Mouse (Mus musculus) heart, adult 2 months (tissue): Measurements from ENCODE around the gene Armt1. TPM values are rescaled to one million over a fixed set of nuclear protein-coding genes. Genes with fewer than 3 reads are reported as not detected.

Source experiments
- DNase-seq, 2 experiments: peaks; one replicate each; pipeline ENCODE4 v3.0.0; 2021
- H3K27ac ChIP-seq: fragments of 200-600 bp; 2 replicates; pipeline ENCODE4 v1.8.1; 2022
- H3K27me3 ChIP-seq: fragments of 200-500 bp; 2 replicates; pipeline ENCODE4 v1.6.1; 2012; ENCODE audit warnings: mild to moderate bottlenecking, low read length, inconsistent platforms, mixed read lengths; ENCODE audit not compliant: control insufficient read depth, insufficient read depth
- H3K36me3 ChIP-seq: fragments of 200-500 bp; 2 replicates; pipeline ENCODE4 v1.6.1; 2012; ENCODE audit warnings: low read length, inconsistent platforms; ENCODE audit not compliant: control insufficient read depth, insufficient read depth
- H3K4me1 ChIP-seq: fragments of 200-500 bp; 2 replicates; pipeline ENCODE4 v1.6.1; 2011; ENCODE audit warnings: low read length; ENCODE audit not compliant: control insufficient read depth, insufficient read depth
- H3K4me3 ChIP-seq: fragments of 200-600 bp; 2 replicates; pipeline ENCODE4 v1.8.1; 2022
- H3K79me2 ChIP-seq: fragments of 200-500 bp; replicated peaks from 2 replicates; pipeline ENCODE4 v1.6.1; 2012; ENCODE audit warnings: mild to moderate bottlenecking, inconsistent platforms, low read length, moderate library complexity, mixed read lengths; ENCODE audit not compliant: control insufficient read depth, insufficient read depth
- H3K9ac ChIP-seq: fragments of 200-500 bp; 2 replicates; pipeline ENCODE4 v1.6.1; 2012; ENCODE audit warnings: low read depth, mild to moderate bottlenecking, control low read depth, inconsistent platforms, low read length, mixed read lengths
- CTCF ChIP-seq: fragments of 200-600 bp; IDR thresholded peaks from 2 replicates; pipeline ENCODE4 v1.8.1; 2022; ENCODE audit warnings: antibody characterized with exemption, mild to moderate bottlenecking, moderate library complexity
- EP300 ChIP-seq: fragments of 200-500 bp; IDR thresholded peaks from 2 replicates; pipeline ENCODE4 v1.6.1; 2011; ENCODE audit warnings: low read depth, low read length, control low read depth; ENCODE audit not compliant: insufficient read depth
- POLR2A ChIP-seq: fragments of 200-500 bp; IDR thresholded peaks from 2 replicates; pipeline ENCODE4 v1.6.1; 2011; ENCODE audit warnings: mild to moderate bottlenecking, low read depth, low read length, control low read depth; ENCODE audit not compliant: insufficient read depth
- WGBS: fragments of 180-500 bp; shearing (Covaris S2); methylation state at CpG from one replicate; pipeline ENCODE4 v1.1.7; 2018; 5-methylcytosine and 5-hydroxymethylcytosine counted together
- intact Hi-C: fragments of 180-260 bp; cut with DNase I; formaldehyde crosslinking; loops from one replicate; pipeline ENCODE4 v1.15.1; 2025
- polyA plus RNA-seq: library from polyadenylated mRNA; depleted of rRNA; stranded (reverse); fragments of >200 nt; gene quantifications from 2 replicates; pipeline ENCODE4 v1.2.3, GENCODE M21; 2012
- total RNA-seq, 2 experiments: library from RNA; stranded (reverse); gene quantifications; 2 replicates each; pipeline ENCODE4 v1.2.3; 2021

Gene Armt1
- total and polyA plus RNA-seq, 3 experiments: 6.2 to 9.4 (median 9.3) TPM

DNA sequence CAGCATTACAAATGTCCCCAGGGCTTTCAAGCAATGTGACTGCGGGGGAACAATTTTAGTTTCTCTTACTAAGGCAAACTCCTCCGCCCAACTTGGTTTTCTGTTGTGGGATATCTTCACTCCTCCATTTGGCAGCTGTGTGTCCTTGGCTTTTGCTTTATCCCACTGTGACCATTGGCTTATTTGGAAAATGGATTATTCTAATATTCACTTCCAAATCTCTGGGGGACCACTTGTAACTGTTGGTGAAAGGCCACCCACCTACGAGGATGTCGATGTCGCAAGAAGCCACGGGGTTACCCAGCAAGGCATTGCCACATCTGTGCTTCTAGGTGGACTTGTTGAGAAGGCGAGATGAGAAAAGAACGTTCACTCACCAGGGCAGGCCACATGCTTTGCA is 49.4 kb downstream of the Armt1 start:
- H3K36me3 ChIP-seq: no peaks in the 10 kb centered on the region
- TF ChIP-seq EP300 (no peak), POLR2A (no peak), CTCF (no peak)
- no peak overlapping the region for H3K4me3 ChIP-seq
- H3K27me3 ChIP-seq: no peaks in the 10 kb centered on the region
- H3K27ac ChIP-seq: no peak overlapping the region
- H3K4me1 ChIP-seq: no peaks in the 10 kb centered on the region; the same call in 1 of the 2 replicates
- H3K79me2 ChIP-seq: no peaks in the 10 kb centered on the region
- H3K9ac ChIP-seq: no peak overlapping the region
- WGBS: 64% methylated on average over 8 of the region's 8 CpGs
- intact Hi-C loops: no loop called here
- DNase-seq: peak; percentile 46 to 48

DNA sequence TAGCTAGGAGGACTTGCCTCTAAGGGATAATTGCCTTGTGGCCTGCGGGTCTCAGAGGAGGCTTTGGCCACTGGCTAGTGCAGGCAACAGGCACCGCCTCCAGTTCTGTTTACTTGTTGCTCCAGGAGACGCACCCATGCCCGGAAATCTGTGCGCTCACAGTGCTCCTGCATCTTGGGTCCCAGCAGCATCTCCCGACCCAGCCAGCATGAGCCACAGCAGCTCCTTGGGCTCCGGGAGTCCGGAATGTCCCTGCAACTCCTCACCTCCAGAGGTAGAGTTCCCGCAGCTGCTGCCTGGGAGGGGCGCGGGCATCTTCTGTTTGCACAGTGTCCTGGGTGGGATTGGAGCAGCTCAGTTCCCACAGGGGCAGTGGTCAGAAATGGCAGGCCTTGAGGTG is 50.1 kb downstream of the Armt1 start, which contains the start of gene Ccdc170:
Ccdc170 (plus strand) TSS at position 148 of the 400 bp plus-strand sequence.
- H3K4me3 ChIP-seq: no peak within 1 kb of the TSS
- no peaks in the 10 kb centered on the region; the same call in 1 of the 2 replicates for H3K4me1 ChIP-seq
- DNase-seq: peak; percentile 29 to 39
- intact Hi-C loops: no loop called here
- TF ChIP-seq POLR2A: no peak
- no peak for TF ChIP-seq CTCF
- TF ChIP-seq EP300: no peak
- no peaks in the 10 kb centered on the region for H3K27me3 ChIP-seq
- H3K79me2 ChIP-seq: no peaks in the 10 kb centered on the region
- H3K27ac ChIP-seq: no peak within 1 kb of the TSS
- no peak within 1 kb of the TSS for H3K9ac ChIP-seq
- 52% methylated on average over 11 of the region's 11 CpGs for WGBS
- H3K36me3 ChIP-seq: no peaks in the 10 kb centered on the region

DNA sequence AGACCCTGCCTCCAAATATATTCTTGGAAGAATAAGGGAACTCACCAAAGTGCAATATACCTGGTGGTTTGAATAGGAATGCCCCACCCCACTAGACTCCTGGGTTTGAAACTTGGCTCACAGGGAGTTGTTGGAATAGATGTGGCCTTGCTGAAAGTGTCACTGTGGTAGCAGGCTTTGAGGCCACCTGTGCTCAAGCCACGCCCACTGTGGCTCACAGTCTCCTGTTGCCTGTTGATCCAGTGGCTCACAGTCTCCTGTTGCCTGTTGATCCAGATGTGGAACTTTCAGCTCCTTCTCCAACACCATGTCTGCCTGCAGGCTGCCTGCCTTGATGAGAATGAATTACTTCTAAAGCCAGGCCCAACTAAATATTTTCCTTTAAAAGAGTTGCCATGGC is 51.6 kb downstream of the Armt1 start:
- Histone ChIP-seq H3K27me3 (no peaks in the 10 kb centered on the region), H3K4me1 (no peaks in the 10 kb centered on the region; the same call in 1 of the 2 replicates), H3K79me2 (no peaks in the 10 kb centered on the region), H3K27ac (no peak overlapping the region), H3K4me3 (no peak overlapping the region), H3K36me3 (no peaks in the 10 kb centered on the region), H3K9ac (no peak overlapping the region)
- WGBS: 94% methylated on average over 1 of the region's 1 CpGs
- no peak for DNase-seq
- TF ChIP-seq CTCF (no peak), EP300 (no peak), POLR2A (no peak)
- intact Hi-C loops: no loop called here

DNA sequence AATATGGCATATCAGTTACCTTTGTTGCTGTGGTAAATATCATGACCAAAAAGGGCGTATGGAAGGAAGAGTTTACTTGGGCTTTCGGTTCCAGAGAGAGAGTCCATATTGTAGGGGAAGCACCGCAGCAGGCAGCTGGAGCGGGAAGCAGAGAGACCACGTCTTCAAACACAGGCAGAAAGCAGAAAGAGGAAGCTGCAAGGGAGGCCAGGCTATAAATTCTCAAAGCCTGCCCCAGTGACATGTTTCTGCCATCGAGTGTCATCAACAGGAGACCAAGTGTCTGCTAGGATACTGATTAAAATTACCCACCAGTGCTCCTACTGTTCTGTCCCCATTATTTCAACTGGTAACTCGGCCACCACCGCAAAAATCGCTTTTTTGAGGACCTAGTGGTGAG is 52.7 kb downstream of the Armt1 start:
- DNase-seq: no peak
- Histone ChIP-seq H3K27ac (no peak overlapping the region), H3K27me3 (no peaks in the 10 kb centered on the region), H3K36me3 (no peaks in the 10 kb centered on the region), H3K79me2 (no peaks in the 10 kb centered on the region), H3K4me1 (no peaks in the 10 kb centered on the region; the same call in 1 of the 2 replicates), H3K9ac (no peak overlapping the region), H3K4me3 (no peak overlapping the region)
- no peak for TF ChIP-seq EP300
- TF ChIP-seq CTCF: no peak
- TF ChIP-seq POLR2A: no peak
- intact Hi-C loops: no loop called here
- 77% methylated on average over 9 of the region's 9 CpGs for WGBS

DNA sequence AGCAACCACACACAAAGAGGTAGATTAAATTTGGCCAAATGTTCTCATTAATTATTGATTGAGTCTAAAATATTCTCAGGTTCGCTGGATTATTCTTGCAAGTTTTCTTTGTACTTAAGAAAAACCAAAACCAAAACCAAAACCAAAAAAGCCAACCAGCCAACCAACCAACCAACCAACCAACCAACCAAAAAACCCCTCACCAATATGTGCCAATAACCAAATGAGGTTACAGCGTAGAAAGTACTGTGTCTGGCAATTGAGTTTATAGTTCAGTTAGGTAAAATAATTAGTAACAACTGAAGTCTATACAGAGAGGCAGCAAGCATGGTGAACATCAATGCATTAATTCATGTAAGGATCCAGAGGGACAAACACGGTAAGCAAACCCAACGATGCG is 57.6 kb downstream of the Armt1 start:
- no peak for DNase-seq
- intact Hi-C loops: no loop called here
- H3K9ac ChIP-seq: no peak overlapping the region
- no peak overlapping the region for H3K4me3 ChIP-seq
- WGBS: 77% methylated on average over 5 of the region's 5 CpGs
- no peak for TF ChIP-seq CTCF
- TF ChIP-seq POLR2A: no peak
- no peak for TF ChIP-seq EP300
- no peaks in the 10 kb centered on the region for H3K4me1 ChIP-seq
- no peaks in the 10 kb centered on the region for H3K27me3 ChIP-seq
- H3K36me3 ChIP-seq: no peaks in the 10 kb centered on the region
- no peak overlapping the region for H3K27ac ChIP-seq
- no peaks in the 10 kb centered on the region for H3K79me2 ChIP-seq

DNA sequence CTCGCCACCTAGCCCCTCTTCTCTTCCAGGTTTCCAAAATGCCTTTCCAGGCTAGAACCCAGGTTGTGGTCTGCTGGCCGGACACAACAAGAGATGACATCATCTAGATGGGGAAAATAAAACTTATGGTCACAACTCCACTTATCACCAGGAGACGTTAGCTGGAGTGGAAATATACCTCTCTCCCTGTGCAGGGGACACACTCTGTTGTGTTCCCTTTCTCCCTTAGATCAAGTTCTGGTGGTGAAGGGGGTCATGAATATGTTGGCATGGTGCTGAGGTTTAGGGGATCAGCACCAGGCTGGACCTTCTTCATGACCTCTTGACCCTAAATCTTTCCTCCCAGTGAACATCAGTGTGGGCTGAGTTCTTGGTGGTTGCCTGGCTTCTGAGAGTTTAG is 59.0 kb downstream of the Armt1 start:
- Histone ChIP-seq H3K9ac (no peak overlapping the region), H3K79me2 (no peaks in the 10 kb centered on the region), H3K27ac (no peak overlapping the region), H3K4me3 (no peak overlapping the region), H3K4me1 (no peaks in the 10 kb centered on the region), H3K27me3 (no peaks in the 10 kb centered on the region), H3K36me3 (no peaks in the 10 kb centered on the region)
- 48% methylated on average over 3 of the region's 3 CpGs for WGBS
- no peak for DNase-seq
- no peak for TF ChIP-seq POLR2A
- no peak for TF ChIP-seq CTCF
- no peak for TF ChIP-seq EP300
- intact Hi-C loops: no loop called here
